Mouse (Mus musculus): ENCODE data around the gene Myo1h. TPM values are rescaled to one million over a fixed set of nuclear protein-coding genes. Genes with fewer than 3 reads are reported as not detected.
A peak's percentile ranks its signal among the peaks of the same experiment; 100 is the strongest.

Myo1h gene
- total RNA-seq (2014; rRNA removed), result 0.67 and 0.77 TPM in 2 replicates
- polyA plus RNA-seq (2015; fragmentation: Nextera tagmentation; extraction: Ambion mirVana), result 0.44 and 0.63 TPM in 2 replicates

GRCm38 (mm10) chr5:114288874-114289273 lies at the start of gene Myo1h:
Gene Myo1h (plus strand): TSS chr5:114289166.
- WGBS, result 56% methylated on average over 13 of the region's 13 CpGs
- H3K4me3 ChIP-seq (ENCODE audit: low read depth, low read length), result no peak within 1 kb of the TSS
- no peak within 1 kb of the TSS for H3K9ac ChIP-seq
- H3K4me1 ChIP-seq (ENCODE audit: insufficient read depth), result peaks cover 4% of the 10 kb centered on the region; the same call in 1 of the 2 replicates
- no peak for TF ChIP-seq CTCF (IDR thresholded peaks at IDR 0.05; ENCODE audit: low read depth)
- no peak within 1 kb of the TSS for H3K27ac ChIP-seq (ENCODE audit: low read depth, low read length)
- no peak within 1 kb of the TSS for H3K4me2 ChIP-seq (ENCODE audit: low read depth)
- H3K27me3 ChIP-seq (ENCODE audit: insufficient read depth, low read length), result no peaks in the 10 kb centered on the region; the same call in 1 of the 2 replicates
- no peaks in the 10 kb centered on the region for H3K9me3 ChIP-seq (ENCODE audit: low read length)
- no peak for ATAC-seq
- H3K36me3 ChIP-seq (ENCODE audit: insufficient read depth), result no peaks in the 10 kb centered on the region
- no peak for DNase-seq

GRCm38 (mm10) chr5:114239737-114240136 lies 49.2 kb upstream of the Myo1h start:
- WGBS, result 43% methylated on average over 14 of the region's 14 CpGs
- H3K9ac ChIP-seq, result no peak overlapping the region
- DNase-seq (no peak), ATAC-seq (no peak)
- no peak for TF ChIP-seq CTCF (IDR thresholded peaks at IDR 0.05; ENCODE audit: low read depth)
- no peaks in the 10 kb centered on the region for H3K36me3 ChIP-seq (ENCODE audit: insufficient read depth)
- H3K9me3 ChIP-seq (ENCODE audit: low read length), result no peaks in the 10 kb centered on the region
- no peak overlapping the region for H3K4me3 ChIP-seq (ENCODE audit: low read depth, low read length)
- H3K27me3 ChIP-seq (ENCODE audit: insufficient read depth, low read length), result no peaks in the 10 kb centered on the region
- H3K4me2 ChIP-seq (ENCODE audit: low read depth), result no peak overlapping the region
- no peaks in the 10 kb centered on the region for H3K4me1 ChIP-seq (ENCODE audit: insufficient read depth)
- no peak overlapping the region for H3K27ac ChIP-seq (ENCODE audit: low read depth, low read length)

- 83% methylated on average over 7 of the region's 7 CpGs for WGBS
- no peak for ATAC-seq
- TF ChIP-seq CTCF (IDR thresholded peaks at IDR 0.05; ENCODE audit: low read depth), result no peak
These were observed 42.5 kb upstream of the Myo1h start for GRCm38 (mm10) chr5:114246465-114246864.

GRCm38 (mm10) chr5:114248174-114248589 lies 40.8 kb upstream of the Myo1h start:
- DNase-seq, result peak; percentile 90
- TF ChIP-seq CTCF (IDR thresholded peaks at IDR 0.05; ENCODE audit: low read depth), result peak; percentile 93

More at GRCm38 (mm10) chr5:114246465-114246864, 42.5 kb upstream of the Myo1h start:
- Histone ChIP-seq H3K27ac (ENCODE audit: low read depth, low read length) (no peak overlapping the region), H3K4me3 (ENCODE audit: low read depth, low read length) (no peak overlapping the region), H3K9me3 (ENCODE audit: low read length) (no peaks in the 10 kb centered on the region), H3K4me2 (ENCODE audit: low read depth) (no peak overlapping the region), H3K4me1 (ENCODE audit: insufficient read depth) (no peaks in the 10 kb centered on the region), H3K9ac (no peak overlapping the region), H3K27me3 (ENCODE audit: insufficient read depth, low read length) (no peaks in the 10 kb centered on the region), H3K36me3 (ENCODE audit: insufficient read depth) (no peaks in the 10 kb centered on the region)
- DNase-seq, result no peak

GRCm38 (mm10) chr5:114259495-114259894 lies 29.5 kb upstream of the Myo1h start:
- no peak for TF ChIP-seq CTCF (IDR thresholded peaks at IDR 0.05; ENCODE audit: low read depth)
- Histone ChIP-seq H3K9ac (no peak overlapping the region), H3K4me1 (ENCODE audit: insufficient read depth) (no peaks in the 10 kb centered on the region), H3K27ac (ENCODE audit: low read depth, low read length) (no peak overlapping the region), H3K9me3 (ENCODE audit: low read length) (no peaks in the 10 kb centered on the region), H3K4me2 (ENCODE audit: low read depth) (no peak overlapping the region), H3K27me3 (ENCODE audit: insufficient read depth, low read length) (no peaks in the 10 kb centered on the region), H3K4me3 (ENCODE audit: low read depth, low read length) (no peak overlapping the region), H3K36me3 (ENCODE audit: insufficient read depth) (no peaks in the 10 kb centered on the region)
- DNase-seq (no peak), ATAC-seq (no peak)
- 84% methylated on average over 10 of the region's 10 CpGs for WGBS

More at GRCm38 (mm10) chr5:114248174-114248589, 40.8 kb upstream of the Myo1h start:
- Histone ChIP-seq H3K36me3 (ENCODE audit: insufficient read depth) (no peaks in the 10 kb centered on the region), H3K27ac (ENCODE audit: low read depth, low read length) (no peak overlapping the region), H3K27me3 (ENCODE audit: insufficient read depth, low read length) (no peaks in the 10 kb centered on the region), H3K4me3 (ENCODE audit: low read depth, low read length) (no peak overlapping the region), H3K4me1 (ENCODE audit: insufficient read depth) (no peaks in the 10 kb centered on the region), H3K9me3 (ENCODE audit: low read length) (no peaks in the 10 kb centered on the region), H3K4me2 (ENCODE audit: low read depth) (peak overlapping the region; percentile 13), H3K9ac (0 out of 2 replicates have a peak overlapping the region, but pooled peaks have one; percentile 14)
- ATAC-seq, result peak; percentile 93
- 17% methylated on average over 14 of the region's 14 CpGs for WGBS

GRCm38 (mm10) chr5:114261494-114261893 lies 27.5 kb upstream of the Myo1h start:
- no peak overlapping the region for H3K4me3 ChIP-seq (ENCODE audit: low read depth, low read length)
- H3K9me3 ChIP-seq (ENCODE audit: low read length), result no peaks in the 10 kb centered on the region
- no peak overlapping the region for H3K4me2 ChIP-seq (ENCODE audit: low read depth)
- DNase-seq, result no peak
- no peak overlapping the region for H3K27ac ChIP-seq (ENCODE audit: low read depth, low read length)
- no peaks in the 10 kb centered on the region for H3K27me3 ChIP-seq (ENCODE audit: insufficient read depth, low read length)
- no peak for ATAC-seq
- TF ChIP-seq CTCF (IDR thresholded peaks at IDR 0.05; ENCODE audit: low read depth), result no peak
- H3K36me3 ChIP-seq (ENCODE audit: insufficient read depth), result no peaks in the 10 kb centered on the region
- no peak overlapping the region for H3K9ac ChIP-seq
- H3K4me1 ChIP-seq (ENCODE audit: insufficient read depth), result no peaks in the 10 kb centered on the region

- H3K27ac ChIP-seq (ENCODE audit: low read depth, low read length), result no peak overlapping the region
- 43% methylated on average over 8 of the region's 8 CpGs for WGBS
- no peak overlapping the region for H3K4me2 ChIP-seq (ENCODE audit: low read depth)
- H3K4me3 ChIP-seq (ENCODE audit: low read depth, low read length), result no peak overlapping the region
- H3K9me3 ChIP-seq (ENCODE audit: low read length), result no peaks in the 10 kb centered on the region
- peaks cover 4% of the 10 kb centered on the region; the same call in 1 of the 2 replicates for H3K4me1 ChIP-seq (ENCODE audit: insufficient read depth)
- peak; percentile 64 for ATAC-seq
- DNase-seq, result no peak
- H3K36me3 ChIP-seq (ENCODE audit: insufficient read depth), result no peaks in the 10 kb centered on the region
- TF ChIP-seq CTCF (IDR thresholded peaks at IDR 0.05; ENCODE audit: low read depth), result no peak
- no peak overlapping the region for H3K9ac ChIP-seq
- no peaks in the 10 kb centered on the region for H3K27me3 ChIP-seq (ENCODE audit: insufficient read depth, low read length)
These were observed 24.9 kb upstream of the Myo1h start for GRCm38 (mm10) chr5:114264030-114264459.

Measured in forebrain, postnatal 0 days (tissue).